Mouse (Mus musculus): Measurements from ENCODE around the gene Selenof.
A peak's percentile ranks its signal among the peaks of the same experiment; 100 is the strongest.
"Not testable (repeated sequence)": the region's sequence is repeated elsewhere in the genome, so short reads cannot be mapped to it uniquely, and the experiment has no call there.

Gene Selenof

DNA sequence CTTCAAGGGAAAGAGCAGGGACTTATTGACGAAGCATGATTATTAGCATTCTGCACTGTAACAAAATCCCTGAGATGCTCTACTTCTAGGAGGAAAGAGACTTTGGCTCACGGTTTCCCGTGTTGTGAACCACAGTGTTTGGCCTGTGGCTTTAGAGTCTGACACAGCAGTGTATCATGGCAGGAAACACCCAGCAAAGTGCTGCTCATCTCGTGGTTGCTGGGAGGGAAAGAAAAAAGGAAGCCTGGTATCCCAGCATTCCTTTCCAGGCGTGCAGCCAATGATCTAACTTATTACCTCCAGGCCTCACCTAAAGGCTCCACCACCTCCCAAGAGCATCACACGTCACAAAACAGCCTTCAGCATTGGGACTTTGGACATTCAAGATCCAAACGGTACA, 32.7 kb downstream of the Selenof start:
- no peak for DNase-seq (ENCODE audit: low spot score)

DNA sequence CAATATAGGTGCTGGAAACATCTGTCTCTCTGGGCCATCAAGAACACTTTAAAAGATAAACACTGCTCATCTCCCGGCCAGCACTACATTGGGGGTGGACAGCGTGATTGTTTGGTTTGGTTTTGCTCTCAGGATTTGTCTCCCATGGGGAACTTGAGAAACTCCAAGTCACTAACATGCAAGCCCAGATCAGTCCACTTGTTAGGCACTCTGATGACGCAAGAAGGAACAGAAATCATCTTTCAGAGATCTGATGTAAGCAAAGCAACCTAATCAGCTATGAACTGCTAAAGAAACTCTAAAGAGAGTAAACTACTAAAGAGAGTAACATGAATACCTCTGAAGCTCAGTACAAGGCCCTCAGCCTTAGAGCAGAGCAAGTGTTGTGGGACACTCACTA, 33.5 kb downstream of the Selenof start:
- no peak for DNase-seq (ENCODE audit: low spot score)

DNA sequence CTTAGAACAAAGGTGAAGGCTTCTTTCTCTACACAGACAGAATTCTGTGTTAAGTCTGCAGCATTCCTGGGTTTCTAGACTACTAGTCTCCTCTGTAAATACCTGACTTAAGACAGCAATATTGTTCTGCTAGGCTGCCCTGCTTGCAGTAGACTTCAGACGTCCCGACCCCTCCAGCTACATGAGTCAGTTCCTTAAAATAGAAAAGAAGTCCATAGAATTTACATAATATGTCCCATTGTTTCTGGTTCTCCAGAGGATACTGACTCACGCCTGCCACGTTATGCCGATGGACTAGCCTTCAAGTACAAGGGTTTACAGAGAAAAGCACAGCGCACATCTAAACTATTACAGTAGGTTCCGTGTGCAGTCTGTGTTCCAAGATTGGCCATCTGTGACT, 34.1 kb downstream of the Selenof start:
- DNase-seq (ENCODE audit: low spot score) = no peak

DNA sequence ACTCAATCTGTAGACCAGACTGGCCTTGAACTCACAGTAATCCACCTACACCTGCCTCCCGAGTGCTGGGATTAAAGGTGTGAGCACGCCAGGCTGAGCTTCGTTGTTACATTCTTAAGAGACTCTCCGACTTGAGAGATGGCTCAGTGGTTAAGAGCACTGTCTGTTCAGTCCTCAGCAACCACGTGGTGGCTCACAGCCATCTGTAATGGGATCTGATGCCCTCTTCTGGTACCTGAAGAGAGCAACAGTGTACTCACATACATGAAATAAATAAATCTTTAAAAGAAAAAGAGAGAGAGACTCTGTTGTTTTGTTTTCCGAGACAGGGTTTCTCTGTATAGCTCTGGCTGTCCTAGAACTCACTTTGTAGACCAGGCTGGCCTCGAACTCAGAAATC, 35.7 kb downstream of the Selenof start:
- DNase-seq (ENCODE audit: low spot score) = not testable (repeated sequence)

DNA sequence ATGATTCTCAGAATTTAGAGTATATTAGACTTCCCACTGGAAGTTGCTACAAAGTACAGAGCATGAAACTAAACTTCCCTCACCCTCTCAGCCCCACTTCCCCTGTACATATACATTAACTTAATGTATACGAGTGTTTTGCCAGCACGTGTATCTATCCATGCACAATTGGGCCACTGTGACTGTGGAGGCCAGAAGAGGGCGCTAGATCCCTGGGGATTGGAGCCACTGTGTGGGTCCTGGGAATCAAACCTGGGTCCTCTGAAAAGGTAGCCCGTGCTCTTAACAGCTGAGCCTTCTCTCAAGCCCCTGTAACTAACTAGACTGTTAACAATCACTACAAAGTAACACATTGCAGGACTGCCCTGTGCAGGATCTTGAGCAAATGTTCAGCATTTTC, 36.3 kb downstream of the Selenof start:
- no peak for DNase-seq (ENCODE audit: low spot score)

DNA sequence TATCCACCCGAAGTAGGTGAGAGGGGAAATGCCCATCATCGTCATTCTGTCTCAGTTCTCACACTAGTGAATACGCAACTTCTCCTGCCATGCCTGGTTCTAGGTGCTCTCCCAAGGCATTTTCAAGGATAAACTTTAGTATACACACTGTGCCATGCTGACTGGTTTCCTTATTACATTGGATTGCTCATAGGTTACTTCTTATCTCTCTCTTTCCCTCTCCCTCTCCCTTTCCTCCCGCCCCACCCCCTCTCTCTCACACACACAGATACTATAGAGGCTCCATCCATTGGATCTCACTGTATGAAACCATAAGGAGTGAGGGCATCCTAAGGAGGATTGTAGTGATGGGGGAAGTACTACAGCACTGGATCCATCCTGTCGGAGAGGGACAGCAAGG, 38.0 kb downstream of the Selenof start:
- DNase-seq (ENCODE audit: low spot score) = no peak

DNA sequence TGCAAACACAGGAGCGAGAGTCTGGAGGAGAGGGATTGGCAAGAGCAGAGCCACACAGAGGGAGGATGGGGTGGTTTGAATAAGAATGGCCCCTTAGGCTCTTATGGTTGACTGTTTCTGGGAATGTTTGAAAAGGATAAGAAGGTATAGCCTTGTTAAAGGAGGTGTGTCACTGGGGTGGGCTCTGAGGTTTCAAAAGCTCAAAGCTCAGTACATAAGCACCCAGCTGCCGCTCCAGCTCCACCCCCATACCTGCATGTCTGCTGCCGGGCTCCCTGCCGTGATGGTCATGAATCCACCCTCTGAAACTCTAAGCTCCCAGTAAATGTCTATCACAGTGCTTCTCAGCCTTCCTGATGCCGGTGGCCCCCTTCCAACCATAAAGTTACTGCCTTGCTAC, 40.7 kb downstream of the Selenof start:
- no peak for DNase-seq (ENCODE audit: low spot score)

DNA sequence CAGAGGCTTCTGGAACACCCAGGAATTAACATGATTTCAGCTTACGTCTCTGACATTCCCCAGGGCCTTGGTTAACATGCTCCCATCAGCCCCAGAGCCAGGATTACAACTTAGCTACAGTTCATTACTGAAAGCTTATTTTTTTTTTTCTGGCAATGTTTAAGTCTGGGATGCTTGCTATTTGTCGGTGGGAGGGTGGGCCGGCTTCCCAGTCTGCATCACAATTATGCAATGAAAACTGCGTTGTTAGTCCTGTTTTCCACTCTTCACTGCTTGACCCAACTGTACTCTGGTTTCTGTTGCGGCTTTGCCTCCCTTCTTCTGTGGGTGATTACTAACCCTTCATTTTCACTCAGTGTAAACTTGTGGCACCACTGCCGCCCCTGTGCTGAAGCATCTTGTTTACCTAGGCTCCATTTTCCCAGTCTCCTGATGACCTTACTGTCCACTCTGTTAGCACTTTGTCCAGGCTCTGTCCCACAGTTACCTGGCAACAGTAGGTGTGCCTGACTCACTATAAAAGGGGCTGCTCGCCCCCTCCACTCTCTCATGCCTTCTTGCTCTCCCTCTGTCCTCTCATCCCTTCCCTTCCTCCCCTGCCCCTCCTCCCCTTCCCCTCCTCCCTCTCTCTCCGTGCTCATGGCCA, 41.6 kb downstream of the Selenof start:
- DNase-seq (ENCODE audit: low spot score) = no peak

DNA sequence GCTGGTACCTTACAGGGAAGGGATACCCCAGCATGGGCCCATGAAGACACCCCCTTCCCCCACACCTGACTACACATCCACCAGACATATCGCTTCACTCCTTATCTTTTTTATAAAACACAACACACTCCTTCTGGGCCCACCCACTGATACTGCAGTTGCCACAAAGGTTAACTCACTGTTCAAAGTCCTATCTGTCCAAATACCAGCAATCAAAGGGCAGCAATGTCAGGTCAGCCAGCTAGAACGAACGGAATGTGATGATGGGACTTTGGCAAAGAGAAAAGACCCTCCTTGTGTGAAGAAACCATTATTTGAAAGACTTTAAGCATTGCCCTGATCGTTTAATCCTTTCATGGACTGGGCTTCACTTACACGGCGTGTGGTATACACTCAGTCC, 42.3 kb downstream of the Selenof start:
- no peak for DNase-seq (ENCODE audit: low spot score)

DNA sequence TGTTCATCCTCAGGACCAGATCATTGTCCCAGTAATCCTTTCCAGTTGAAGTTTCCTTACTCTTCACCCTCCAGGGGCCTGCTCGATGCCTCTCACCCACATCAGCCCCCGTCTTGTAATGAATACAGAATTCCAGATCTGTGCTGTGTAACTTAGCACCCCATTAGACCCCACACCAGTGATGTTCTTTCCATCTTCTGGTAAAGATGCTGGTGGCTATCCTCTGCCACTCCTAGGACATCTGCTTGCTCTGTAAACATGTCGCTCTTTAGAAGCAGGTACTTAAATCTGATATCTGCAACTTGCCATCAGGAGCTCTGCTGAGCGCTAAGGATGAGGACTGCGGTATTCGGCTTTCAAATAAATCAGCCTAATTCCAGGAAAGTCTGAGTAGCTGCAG, 44.2 kb downstream of the Selenof start:
- DNase-seq (ENCODE audit: low spot score) = no peak

DNA sequence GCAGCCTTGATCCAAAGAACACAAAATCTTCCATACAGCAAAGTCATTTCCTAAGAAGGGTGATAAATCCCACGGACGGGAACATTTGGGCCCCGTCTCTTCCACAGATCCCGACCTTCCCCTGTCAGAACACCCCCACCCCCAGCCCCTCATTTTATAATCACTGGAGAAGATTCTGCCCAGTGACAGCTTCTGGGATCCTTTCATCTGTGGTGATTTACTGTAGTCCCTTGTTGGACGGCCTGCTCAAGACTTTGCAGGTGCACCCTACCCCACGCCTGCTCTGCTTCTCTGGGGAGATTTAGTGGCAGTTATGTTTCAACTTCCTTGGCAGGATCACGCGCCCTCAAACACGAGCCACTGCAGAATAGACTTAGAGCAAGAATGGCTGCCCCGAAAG, 44.6 kb downstream of the Selenof start:
- no peak for DNase-seq (ENCODE audit: low spot score)

DNA sequence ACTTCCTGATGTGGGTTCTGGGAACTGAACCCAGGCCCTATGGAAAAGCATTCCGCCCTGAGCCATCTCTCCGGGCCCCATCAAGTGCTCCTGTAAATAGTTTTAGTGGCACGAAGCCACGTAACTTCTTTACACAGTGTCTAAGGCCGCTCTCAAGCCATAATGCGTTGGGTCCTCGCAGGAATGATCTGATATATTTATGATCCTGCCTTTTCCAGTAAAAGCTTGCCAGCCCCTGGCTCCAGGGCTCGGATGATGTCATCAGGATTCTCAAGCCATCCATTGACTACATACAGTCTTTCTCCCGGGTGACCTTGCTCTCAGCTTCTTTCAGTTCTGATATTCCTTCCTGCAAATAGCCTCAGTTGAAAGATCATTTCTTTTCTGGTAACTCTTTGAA, 45.4 kb downstream of the Selenof start:
- no peak for DNase-seq (ENCODE audit: low spot score)

DNA sequence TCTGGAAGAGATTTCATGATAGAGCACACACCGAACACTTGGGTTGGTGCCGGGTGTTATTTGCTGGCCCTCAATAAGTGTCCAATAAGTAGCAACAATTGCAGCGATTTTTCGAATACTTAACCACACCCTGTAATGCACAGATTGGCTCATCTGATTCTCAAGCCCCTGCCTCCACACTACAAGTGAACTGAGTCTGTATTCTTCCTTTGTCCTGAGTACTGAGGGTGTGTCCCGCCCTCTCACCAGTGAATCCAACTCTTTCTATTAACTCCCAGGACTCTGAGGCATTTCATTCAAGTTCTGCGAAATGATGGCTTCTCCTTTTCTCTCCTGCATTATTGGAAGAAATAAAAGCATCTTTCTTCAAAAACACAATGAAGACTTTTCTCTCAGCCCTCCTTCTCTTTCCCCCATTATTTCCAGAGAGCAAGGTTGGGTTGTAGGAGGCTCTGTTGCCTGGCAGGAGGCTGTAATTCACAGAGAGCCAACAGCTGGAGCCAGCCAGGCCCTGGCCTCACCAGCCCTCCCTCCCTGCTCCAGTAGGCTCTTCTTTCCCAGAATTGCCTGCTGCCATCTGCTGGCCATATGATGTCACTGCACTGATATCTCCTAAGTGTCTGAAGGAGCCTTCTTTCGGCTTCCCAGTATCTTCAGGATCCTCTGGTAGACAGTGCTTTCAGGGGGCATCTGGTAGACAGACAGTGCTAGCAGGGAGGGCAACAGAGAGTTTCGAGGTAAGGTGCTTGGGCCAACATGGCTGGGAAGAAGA, 46.7 kb downstream of the Selenof start:
- DNase-seq (ENCODE audit: low spot score) = peak; percentile 69

DNA sequence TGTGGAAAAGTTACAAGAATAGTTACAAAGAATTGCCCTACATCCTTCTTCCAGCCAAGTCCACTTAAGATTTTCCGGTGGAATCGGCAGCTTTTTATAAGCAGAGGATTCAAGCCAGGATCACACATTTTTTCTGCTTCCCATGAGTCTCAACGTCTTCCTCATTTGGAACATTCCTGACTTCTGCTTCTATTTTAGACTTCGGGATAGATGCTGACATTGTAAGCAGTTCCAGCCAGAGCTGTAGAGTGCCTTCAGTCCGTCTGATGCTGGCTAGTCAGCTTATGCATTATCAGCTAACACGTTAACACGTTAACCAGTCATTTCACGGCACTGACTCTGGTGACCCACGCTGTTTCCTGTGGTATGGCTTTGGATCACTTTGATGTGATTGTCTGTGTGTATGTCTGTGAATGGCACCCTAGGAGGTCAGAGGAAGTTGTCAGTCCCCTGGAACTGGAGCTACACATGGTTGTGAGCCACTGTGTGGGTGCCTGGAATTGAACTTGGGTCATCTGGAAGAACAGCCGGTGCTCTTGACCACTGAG, 47.6 kb downstream of the Selenof start:
- no peak for DNase-seq (ENCODE audit: low spot score)

DNA sequence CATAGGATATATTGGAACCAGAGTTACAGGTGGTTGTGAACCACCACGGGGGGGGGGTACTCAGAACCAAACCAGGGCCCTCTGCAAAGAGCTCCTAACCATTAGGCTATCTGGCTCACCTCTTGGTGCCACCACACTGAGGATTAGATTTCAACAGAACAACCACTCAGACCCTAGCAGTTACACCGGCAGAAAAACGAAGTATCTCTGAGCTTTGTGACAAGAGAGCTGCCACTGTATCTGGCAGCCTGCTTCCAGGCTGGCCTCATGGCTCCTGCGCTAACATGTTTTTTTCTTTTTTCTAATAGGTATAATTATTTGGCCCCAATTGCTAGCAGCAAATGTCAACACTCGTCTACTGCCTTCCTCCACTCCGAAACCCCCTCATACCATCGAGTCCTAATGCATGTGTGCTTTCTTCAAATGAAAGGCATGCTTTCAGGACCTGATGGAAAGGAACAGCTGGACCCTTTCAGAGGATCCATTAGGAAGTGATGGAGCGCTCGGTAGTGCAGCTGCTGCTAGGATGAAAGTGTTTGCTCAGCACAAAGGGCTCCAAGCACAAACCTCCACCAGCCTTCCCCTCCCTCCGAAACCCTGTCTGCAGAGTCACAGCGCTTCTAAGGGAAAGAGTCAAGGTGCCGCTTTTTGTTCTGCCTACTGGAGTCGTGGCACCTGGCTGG, 53.0 kb downstream of the Selenof start:
- DNase-seq (ENCODE audit: low spot score) = no peak

DNA sequence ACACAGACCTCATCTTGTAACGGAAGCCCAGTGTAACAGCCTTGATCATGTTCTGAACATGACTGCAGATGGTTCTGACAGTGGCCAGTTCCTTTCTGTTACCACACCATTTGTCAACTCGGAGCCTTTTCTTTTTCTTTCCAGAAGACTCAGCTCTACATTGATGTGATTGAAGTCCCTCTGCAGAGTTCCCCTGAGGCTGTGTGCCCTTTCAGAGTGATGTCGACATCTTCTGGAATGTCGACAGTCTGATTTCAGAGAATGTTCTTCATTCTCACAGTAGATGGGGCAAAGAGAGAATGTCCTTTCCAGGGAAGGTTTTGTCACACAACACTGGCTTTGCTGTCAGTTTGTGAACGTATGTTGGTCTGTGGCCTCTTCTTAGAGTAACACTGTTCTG, 55.6 kb downstream of the Selenof start:
- DNase-seq (ENCODE audit: low spot score) = no peak

DNA sequence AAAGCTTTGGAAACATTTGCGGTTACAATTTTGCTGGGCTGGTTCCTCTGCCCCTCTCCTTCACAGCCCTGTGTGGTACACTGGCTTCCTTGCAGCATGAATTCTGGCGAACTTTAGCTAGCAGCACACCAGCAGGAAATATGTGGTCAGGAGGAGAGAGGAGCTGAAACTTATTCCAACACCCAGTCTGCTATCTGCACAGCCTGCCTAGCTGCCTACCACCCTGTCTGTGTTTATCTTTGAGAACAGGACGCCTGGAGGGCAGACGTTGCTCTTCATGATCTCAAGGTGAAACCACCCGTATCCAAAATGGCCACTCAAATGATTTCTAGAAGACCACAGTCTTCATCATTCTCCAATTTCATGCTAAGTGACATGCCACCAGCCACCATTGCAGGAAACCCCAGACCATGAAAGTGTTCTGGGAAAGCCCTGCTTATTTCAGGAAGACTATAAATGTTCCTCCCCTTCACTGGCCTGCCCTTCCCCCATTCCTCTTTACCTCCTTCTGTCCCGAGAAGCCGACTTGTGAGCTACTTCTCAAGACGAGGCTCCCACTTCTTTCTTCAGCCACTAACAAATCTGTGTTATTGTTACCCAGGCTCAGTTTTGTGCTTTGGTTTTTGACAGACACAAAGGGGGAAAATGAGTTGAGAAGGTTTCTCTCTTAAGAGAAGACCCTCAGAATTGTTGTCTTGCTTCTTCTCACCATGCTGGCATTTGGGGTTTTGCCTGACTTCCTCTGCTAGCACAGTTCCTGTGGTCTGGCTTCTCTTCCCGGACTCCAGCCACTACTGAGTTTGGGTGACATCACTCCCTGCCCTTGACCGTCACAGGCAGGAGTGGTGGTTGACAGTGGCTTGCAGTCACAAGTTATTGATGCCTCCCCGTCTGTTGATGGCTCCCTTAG, 58.2 kb downstream of the Selenof start:
- no peak for DNase-seq (ENCODE audit: low spot score)

DNA sequence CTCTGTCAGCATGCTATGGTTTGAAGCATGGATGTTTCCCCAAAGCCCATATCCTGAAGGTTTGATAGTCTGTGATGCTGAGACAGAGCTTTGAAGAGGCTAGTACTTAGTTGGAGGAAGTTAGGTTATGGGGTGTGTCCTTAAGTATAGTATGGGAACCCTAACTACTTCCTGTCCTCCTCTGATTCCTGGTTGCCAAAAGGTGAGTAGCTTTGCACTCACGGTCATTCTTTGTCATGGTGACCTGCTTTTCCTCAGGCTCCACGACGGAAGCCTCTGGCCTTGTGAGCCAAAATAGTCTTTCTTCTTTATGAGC, 58.8 kb downstream of the Selenof start:
- DNase-seq (ENCODE audit: low spot score) = no peak

DNA sequence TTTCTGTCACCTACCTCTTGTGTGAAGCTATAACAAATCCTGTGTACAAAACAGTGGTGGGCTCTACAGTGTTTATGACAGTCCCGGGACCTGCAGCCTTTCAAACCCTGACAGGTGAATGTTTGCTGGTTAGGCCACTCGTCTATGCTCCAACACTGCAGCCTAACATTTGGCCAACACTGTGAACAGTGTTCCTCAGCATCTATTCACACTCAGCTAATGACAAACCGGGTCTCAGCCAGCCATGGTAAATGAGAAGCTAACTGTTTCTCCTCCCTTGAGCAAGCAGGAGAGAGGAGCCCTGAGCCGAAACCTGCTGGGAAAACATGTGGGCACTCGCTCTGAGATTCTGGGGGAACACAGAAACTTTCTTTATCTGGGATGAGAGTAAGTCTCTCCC, 65.1 kb downstream of the Selenof start:
- no peak for DNase-seq (ENCODE audit: low spot score)

DNA sequence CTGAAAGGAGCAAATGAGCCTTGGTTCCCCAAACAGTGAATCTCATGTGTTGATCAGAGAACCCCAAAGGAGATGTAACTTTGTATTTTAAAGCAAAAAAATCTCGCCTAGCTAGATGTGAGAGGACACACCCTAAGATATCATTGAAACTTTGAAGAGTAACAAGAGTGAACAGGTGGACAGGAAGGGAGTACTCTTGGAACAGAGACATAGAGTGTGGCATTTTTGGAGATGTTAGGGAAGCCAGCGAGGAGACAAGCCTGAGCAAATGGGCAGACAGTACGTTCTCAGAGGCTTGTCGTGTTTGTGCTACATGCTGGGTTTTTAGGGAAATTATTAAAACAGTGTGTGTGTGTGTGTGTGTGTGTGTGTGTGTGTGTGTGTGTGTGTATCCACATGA, 68.0 kb downstream of the Selenof start:
- DNase-seq (ENCODE audit: low spot score) = no peak

DNA sequence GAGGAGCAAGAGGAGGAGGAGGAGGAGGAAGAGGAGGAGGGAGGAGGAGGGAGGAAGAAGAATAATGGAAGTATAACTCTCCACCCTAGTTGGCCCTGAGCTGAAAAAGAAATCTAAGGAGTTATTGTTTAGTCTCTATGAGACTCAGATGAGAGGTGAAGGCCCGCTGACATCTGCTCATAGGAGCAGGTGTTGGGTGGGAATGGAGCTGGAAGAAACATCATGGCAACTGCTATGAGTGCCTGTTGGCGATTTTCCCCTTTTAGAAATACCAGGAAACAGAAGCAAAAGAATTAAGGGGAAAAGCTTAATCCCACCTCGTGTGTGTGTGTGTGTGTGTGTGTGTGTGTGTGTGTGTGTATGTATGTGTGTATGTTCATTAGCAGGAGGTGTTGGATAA, 69.3 kb downstream of the Selenof start:
- DNase-seq (ENCODE audit: low spot score) = no peak

DNA sequence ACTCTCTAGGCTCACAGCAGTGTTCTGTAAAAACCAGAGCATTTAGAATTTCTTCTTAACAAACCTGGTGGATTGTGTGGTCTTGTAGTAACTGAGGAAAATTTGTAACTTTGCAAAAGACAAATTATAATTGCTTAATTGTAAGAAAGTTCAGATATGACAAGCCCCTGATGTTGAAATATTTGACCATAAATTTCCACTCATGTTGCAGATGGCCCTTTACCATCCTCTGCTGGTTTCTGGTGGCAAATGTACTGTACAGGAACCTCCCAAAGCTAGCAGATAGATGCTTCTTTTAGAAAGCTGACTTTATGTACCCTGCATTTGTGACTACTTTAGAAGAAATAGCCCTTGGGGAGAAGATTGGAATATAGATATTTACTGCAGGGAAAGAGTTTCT, 69.9 kb downstream of the Selenof start:
- no peak for DNase-seq (ENCODE audit: low spot score)
